Mouse (Mus musculus): ENCODE results near the gene Lrrc40. TPM values are rescaled to one million over a fixed set of nuclear protein-coding genes. Genes with fewer than 3 reads are reported as not detected.

Lrrc40 gene
- polyA plus RNA-seq, 1 experiment from 2014 or later, result 95.5 TPM

Other genes with a start within 250 kb of the Lrrc40 start
- gene Cth, start 111.6 kb upstream of the Lrrc40 start, polyA plus RNA-seq (2014; fragmentation: Nextera tagmentation; extraction: Ambion mirVana), result 11.6 and 12.2 TPM in 2 replicates
- 22.3 and 24.0 TPM in 2 replicates for gene Ankrd13c, start 89.4 kb upstream of the Lrrc40 start, polyA plus RNA-seq (2014; fragmentation: Nextera tagmentation; extraction: Ambion mirVana)
- 338 and 356 TPM in 2 replicates for gene Srsf11, start within 50 bp of the Lrrc40 start, polyA plus RNA-seq (2014; fragmentation: Nextera tagmentation; extraction: Ambion mirVana)

Measured in midbrain, embryonic 11.5 days (tissue).